Mouse (Mus musculus): ENCODE data around the gene Dmtf1. TPM values are rescaled to one million over a fixed set of nuclear protein-coding genes. Genes with fewer than 3 reads are reported as not detected.
A peak's percentile ranks its signal among the peaks of the same experiment; 100 is the strongest.

The Dmtf1 gene
- polyA plus RNA-seq, 1 experiment from 2014 or later: 76.0 TPM

- ATAC-seq (ENCODE audit: low FRiP score) (peak; percentile 38; the same call in 1 of the 2 replicates), DNase-seq (ENCODE audit: low spot score, missing footprints) (no peak)
- H3K27ac ChIP-seq (ENCODE audit: low read depth, low read length): no peak overlapping the region
- H3K9ac ChIP-seq (ENCODE audit: low read length): no peak overlapping the region
- H3K4me2 ChIP-seq: no peak overlapping the region
- H3K36me3 ChIP-seq (ENCODE audit: control insufficient read depth, insufficient read depth, low read length): peaks cover 8% of the 10 kb centered on the region; the same call in 1 of the 2 replicates
- no peaks in the 10 kb centered on the region for H3K9me3 ChIP-seq (ENCODE audit: control insufficient read depth, low read length)
- WGBS: 62% methylated on average over 6 of the region's 6 CpGs
- H3K4me1 ChIP-seq (ENCODE audit: control insufficient read depth, insufficient read depth, low read length): no peaks in the 10 kb centered on the region
- H3K4me3 ChIP-seq (ENCODE audit: low read depth, low read length): no peak overlapping the region
- H3K27me3 ChIP-seq (ENCODE audit: control insufficient read depth, insufficient read depth, low read length): no peaks in the 10 kb centered on the region
Observed at GRCm38 (mm10) chr5:9114162-9114561, 47.4 kb downstream of the Dmtf1 start.

- H3K27me3 ChIP-seq (ENCODE audit: control insufficient read depth, insufficient read depth, low read length): no peaks in the 10 kb centered on the region
- 27% methylated on average over 5 of the region's 5 CpGs for WGBS
- no peak overlapping the region for H3K27ac ChIP-seq (ENCODE audit: low read depth, low read length)
- H3K4me3 ChIP-seq (ENCODE audit: low read depth, low read length): no peak overlapping the region
- H3K9me3 ChIP-seq (ENCODE audit: control insufficient read depth, low read length): no peaks in the 10 kb centered on the region
- peaks cover 4% of the 10 kb centered on the region; the same call in 1 of the 2 replicates for H3K36me3 ChIP-seq (ENCODE audit: control insufficient read depth, insufficient read depth, low read length)
- no peaks in the 10 kb centered on the region for H3K4me1 ChIP-seq (ENCODE audit: control insufficient read depth, insufficient read depth, low read length)
- no peak overlapping the region for H3K4me2 ChIP-seq
- DNase-seq (ENCODE audit: low spot score, missing footprints): peak; percentile 92
- no peak overlapping the region for H3K9ac ChIP-seq (ENCODE audit: low read length)
- peak; percentile 75 for ATAC-seq (ENCODE audit: low FRiP score)
Observed at GRCm38 (mm10) chr5:9111759-9112158, 49.8 kb downstream of the Dmtf1 start.

GRCm38 (mm10) chr5:9111285-9111684 lies 50.3 kb downstream of the Dmtf1 start:
- Histone ChIP-seq H3K27me3 (ENCODE audit: control insufficient read depth, insufficient read depth, low read length) (no peaks in the 10 kb centered on the region), H3K9ac (ENCODE audit: low read length) (no peak overlapping the region), H3K36me3 (ENCODE audit: control insufficient read depth, insufficient read depth, low read length) (peaks cover 3% of the 10 kb centered on the region; the same call in 1 of the 2 replicates), H3K9me3 (ENCODE audit: control insufficient read depth, low read length) (no peaks in the 10 kb centered on the region), H3K4me1 (ENCODE audit: control insufficient read depth, insufficient read depth, low read length) (no peaks in the 10 kb centered on the region), H3K4me2 (no peak overlapping the region), H3K27ac (ENCODE audit: low read depth, low read length) (no peak overlapping the region), H3K4me3 (ENCODE audit: low read depth, low read length) (no peak overlapping the region)
- no peak for DNase-seq (ENCODE audit: low spot score, missing footprints)
- peak; percentile 10; the same call in 1 of the 2 replicates for ATAC-seq (ENCODE audit: low FRiP score)
- WGBS: 56% methylated on average over 2 of the region's 2 CpGs

- no peaks in the 10 kb centered on the region for H3K36me3 ChIP-seq (ENCODE audit: control insufficient read depth, insufficient read depth, low read length)
- no peak overlapping the region for H3K27ac ChIP-seq (ENCODE audit: low read depth, low read length)
- DNase-seq (ENCODE audit: low spot score, missing footprints): no peak
- no peaks in the 10 kb centered on the region for H3K9me3 ChIP-seq (ENCODE audit: control insufficient read depth, low read length)
- no peak overlapping the region for H3K4me3 ChIP-seq (ENCODE audit: low read depth, low read length)
- H3K4me2 ChIP-seq: no peak overlapping the region
- H3K27me3 ChIP-seq (ENCODE audit: control insufficient read depth, insufficient read depth, low read length): no peaks in the 10 kb centered on the region
- H3K9ac ChIP-seq (ENCODE audit: low read length): no peak overlapping the region
- ATAC-seq (ENCODE audit: low FRiP score): no peak
- H3K4me1 ChIP-seq (ENCODE audit: control insufficient read depth, insufficient read depth, low read length): no peaks in the 10 kb centered on the region
Observed at GRCm38 (mm10) chr5:9109582-9109981, 52.0 kb downstream of the Dmtf1 start.

GRCm38 (mm10) chr5:9108490-9108889 lies 53.1 kb downstream of the Dmtf1 start:
- Histone ChIP-seq H3K36me3 (ENCODE audit: control insufficient read depth, insufficient read depth, low read length) (no peaks in the 10 kb centered on the region), H3K4me1 (ENCODE audit: control insufficient read depth, insufficient read depth, low read length) (no peaks in the 10 kb centered on the region), H3K4me3 (ENCODE audit: low read depth, low read length) (no peak overlapping the region), H3K9ac (ENCODE audit: low read length) (no peak overlapping the region), H3K4me2 (no peak overlapping the region), H3K9me3 (ENCODE audit: control insufficient read depth, low read length) (no peaks in the 10 kb centered on the region), H3K27ac (ENCODE audit: low read depth, low read length) (no peak overlapping the region), H3K27me3 (ENCODE audit: control insufficient read depth, insufficient read depth, low read length) (no peaks in the 10 kb centered on the region)
- 84% methylated on average over 5 of the region's 5 CpGs for WGBS
- DNase-seq (ENCODE audit: low spot score, missing footprints): no peak
- no peak for ATAC-seq (ENCODE audit: low FRiP score)

- no peak overlapping the region for H3K27ac ChIP-seq (ENCODE audit: low read depth, low read length)
- no peaks in the 10 kb centered on the region for H3K36me3 ChIP-seq (ENCODE audit: control insufficient read depth, insufficient read depth, low read length)
- H3K9me3 ChIP-seq (ENCODE audit: control insufficient read depth, low read length): no peaks in the 10 kb centered on the region
- H3K9ac ChIP-seq (ENCODE audit: low read length): no peak overlapping the region
- no peaks in the 10 kb centered on the region for H3K4me1 ChIP-seq (ENCODE audit: control insufficient read depth, insufficient read depth, low read length)
- WGBS: 85% methylated on average over 8 of the region's 8 CpGs
- H3K4me2 ChIP-seq: no peak overlapping the region
- ATAC-seq (ENCODE audit: low FRiP score): no peak
- DNase-seq (ENCODE audit: low spot score, missing footprints): no peak
- H3K4me3 ChIP-seq (ENCODE audit: low read depth, low read length): no peak overlapping the region
- no peaks in the 10 kb centered on the region for H3K27me3 ChIP-seq (ENCODE audit: control insufficient read depth, insufficient read depth, low read length)
Observed at GRCm38 (mm10) chr5:9107296-9108089, 54.1 kb downstream of the Dmtf1 start.

- Histone ChIP-seq H3K27ac (ENCODE audit: low read depth, low read length) (no peak overlapping the region), H3K4me3 (ENCODE audit: low read depth, low read length) (no peak overlapping the region), H3K4me1 (ENCODE audit: control insufficient read depth, insufficient read depth, low read length) (no peaks in the 10 kb centered on the region; the same call in 1 of the 2 replicates), H3K9ac (ENCODE audit: low read length) (no peak overlapping the region), H3K9me3 (ENCODE audit: control insufficient read depth, low read length) (no peaks in the 10 kb centered on the region), H3K4me2 (no peak overlapping the region), H3K27me3 (ENCODE audit: control insufficient read depth, insufficient read depth, low read length) (0 out of 2 replicates have a peak, but pooled peaks cover 2% of the 10 kb centered on the region), H3K36me3 (ENCODE audit: control insufficient read depth, insufficient read depth, low read length) (no peaks in the 10 kb centered on the region)
- no peak for DNase-seq (ENCODE audit: low spot score, missing footprints)
- WGBS: 83% methylated on average over 6 of the region's 6 CpGs
- no peak for ATAC-seq (ENCODE audit: low FRiP score)
Observed at GRCm38 (mm10) chr5:9106806-9107205, 54.8 kb downstream of the Dmtf1 start.

GRCm38 (mm10) chr5:9103958-9104357 lies 57.6 kb downstream of the Dmtf1 start:
- Histone ChIP-seq H3K36me3 (ENCODE audit: control insufficient read depth, insufficient read depth, low read length) (no peaks in the 10 kb centered on the region), H3K9ac (ENCODE audit: low read length) (no peak overlapping the region), H3K4me1 (ENCODE audit: control insufficient read depth, insufficient read depth, low read length) (peaks cover 3% of the 10 kb centered on the region), H3K9me3 (ENCODE audit: control insufficient read depth, low read length) (no peaks in the 10 kb centered on the region), H3K4me3 (ENCODE audit: low read depth, low read length) (no peak overlapping the region), H3K27me3 (ENCODE audit: control insufficient read depth, insufficient read depth, low read length) (peaks cover 5% of the 10 kb centered on the region; the same call in 1 of the 2 replicates), H3K27ac (ENCODE audit: low read depth, low read length) (no peak overlapping the region), H3K4me2 (no peak overlapping the region)
- ATAC-seq (ENCODE audit: low FRiP score) (no peak), DNase-seq (ENCODE audit: low spot score, missing footprints) (no peak)
- 92% methylated on average over 8 of the region's 8 CpGs for WGBS

- WGBS: 92% methylated on average over 2 of the region's 2 CpGs
- Histone ChIP-seq H3K4me1 (ENCODE audit: control insufficient read depth, insufficient read depth, low read length) (peaks cover 3% of the 10 kb centered on the region), H3K27me3 (ENCODE audit: control insufficient read depth, insufficient read depth, low read length) (peaks cover 5% of the 10 kb centered on the region; the same call in 1 of the 2 replicates), H3K4me3 (ENCODE audit: low read depth, low read length) (no peak overlapping the region), H3K9me3 (ENCODE audit: control insufficient read depth, low read length) (no peaks in the 10 kb centered on the region), H3K27ac (ENCODE audit: low read depth, low read length) (no peak overlapping the region), H3K9ac (ENCODE audit: low read length) (no peak overlapping the region), H3K4me2 (no peak overlapping the region), H3K36me3 (ENCODE audit: control insufficient read depth, insufficient read depth, low read length) (no peaks in the 10 kb centered on the region)
- ATAC-seq (ENCODE audit: low FRiP score): no peak
- DNase-seq (ENCODE audit: low spot score, missing footprints): no peak
Observed at GRCm38 (mm10) chr5:9102696-9103095, 58.9 kb downstream of the Dmtf1 start.

All from midbrain, embryonic 11.5 days (tissue).